Mouse (Mus musculus): ENCODE data around the gene Tia1. TPM values are rescaled to one million over a fixed set of nuclear protein-coding genes. Genes with fewer than 3 reads are reported as not detected.

Gene Tia1
- polyA plus RNA-seq, 2 experiments from 2014 or later, result 96.7 to 104 TPM

Other genes with a start within 250 kb of the Tia1 start
- gene Tgfa, start 209.0 kb upstream of the Tia1 start, polyA plus RNA-seq (2017; shearing (Covaris generic)), result not detected
- gene Fam136a, start 38.6 kb upstream of the Tia1 start, polyA plus RNA-seq (2017; shearing (Covaris generic)), result 10 to 100 TPM; 51.4 to 61.1 TPM
- gene Snrpg, start 32.9 kb upstream of the Tia1 start, polyA plus RNA-seq (2017; shearing (Covaris generic)), result 100 to 1,000 TPM; 383 to 452 TPM
- gene Pcyox1, start 7.1 kb upstream of the Tia1 start, polyA plus RNA-seq (2017; shearing (Covaris generic)), result 1 to 10 TPM; 5.3 to 6.9 TPM
- not detected for gene Gm44790, start 22.4 kb downstream of the Tia1 start, polyA plus RNA-seq (2017; shearing (Covaris generic))
- gene C87436, start 34.2 kb downstream of the Tia1 start, polyA plus RNA-seq (2017; shearing (Covaris generic)), result 10 to 100 TPM; 25.1 to 26.1 TPM
- gene Pcbp1, start 122.1 kb downstream of the Tia1 start, polyA plus RNA-seq (2017; shearing (Covaris generic)), result 10 to 100 TPM; 35.3 to 39.2 TPM
- gene Asprv1, start 223.9 kb downstream of the Tia1 start, polyA plus RNA-seq (2017; shearing (Covaris generic)), result under 1 TPM; 0.29 to 0.31 TPM

Measured in activated CD4-positive, CD25-positive, alpha-beta regulatory T cell, adult 4 months (primary cell).